Mouse (Mus musculus): ENCODE measurements around the gene Pgk1. TPM values are rescaled to one million over a fixed set of nuclear protein-coding genes. Genes with fewer than 3 reads are reported as not detected.
A peak's percentile ranks its signal among the peaks of the same experiment; 100 is the strongest.
"Not testable (repeated sequence)": the region's sequence is repeated elsewhere in the genome, so short reads cannot be mapped to it uniquely, and the experiment has no call there.

The Pgk1 gene
- polyA plus RNA-seq, 1 experiment from 2014 or later: 371 TPM

GRCm38 (mm10) chrX:106176331-106176730 lies 10.6 kb upstream of the Pgk1 start:
- no peak overlapping the region for H3K4me3 ChIP-seq (replicated peaks)
- H3K27ac ChIP-seq: no peak overlapping the region
- H3K27me3 ChIP-seq: no peaks in the 10 kb centered on the region
- no peaks in the 10 kb centered on the region for H3K4me1 ChIP-seq
- no peak overlapping the region for H3K4me2 ChIP-seq
- WGBS: 63% methylated on average over 9 of the region's 9 CpGs
- no peak overlapping the region for H3K9ac ChIP-seq
- ATAC-seq (ENCODE audit: low FRiP score): no peak
- H3K9me3 ChIP-seq: no peaks in the 10 kb centered on the region
- H3K36me3 ChIP-seq (replicated peaks): no peaks in the 10 kb centered on the region

DNA sequence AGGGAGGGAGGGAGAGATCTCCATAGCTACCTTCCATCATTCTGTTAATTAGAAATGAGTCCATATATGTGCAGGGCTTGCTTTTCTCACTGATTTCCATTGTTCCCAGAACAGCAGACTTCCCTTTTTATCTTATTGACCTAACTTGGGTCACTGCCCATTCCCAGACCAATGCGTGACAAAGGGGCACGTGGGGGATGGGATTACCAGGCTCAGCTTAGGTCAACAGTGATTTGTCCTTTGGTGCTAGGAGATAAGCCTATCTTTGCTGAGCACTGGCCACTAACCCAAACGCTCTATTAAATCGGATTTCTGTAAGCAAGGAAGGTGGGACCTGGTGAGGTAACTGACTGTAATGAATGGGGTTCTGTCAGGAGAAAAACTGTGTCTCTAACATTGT lies 2.6 kb upstream of the Pgk1 start:
- peaks cover 10% of the 10 kb centered on the region for H3K4me1 ChIP-seq
- H3K9me3 ChIP-seq: no peaks in the 10 kb centered on the region
- no peaks in the 10 kb centered on the region for H3K36me3 ChIP-seq (replicated peaks)
- no peak overlapping the region for H3K9ac ChIP-seq
- no peaks in the 10 kb centered on the region for H3K27me3 ChIP-seq
- H3K27ac ChIP-seq: no peak overlapping the region
- no peak for ATAC-seq (ENCODE audit: low FRiP score)
- no peak overlapping the region for H3K4me2 ChIP-seq
- no peak overlapping the region for H3K4me3 ChIP-seq (replicated peaks)
- 39% methylated on average over 4 of the region's 4 CpGs for WGBS

GRCm38 (mm10) chrX:106185706-106186105 lies 1.2 kb upstream of the Pgk1 start:
- Histone ChIP-seq H3K4me3 (replicated peaks) (no peak overlapping the region), H3K9me3 (no peaks in the 10 kb centered on the region), H3K27ac (peak overlapping the region; percentile 85), H3K27me3 (no peaks in the 10 kb centered on the region), H3K4me2 (peak overlapping the region; percentile 30), H3K36me3 (replicated peaks) (no peaks in the 10 kb centered on the region), H3K4me1 (peaks cover 15% of the 10 kb centered on the region), H3K9ac (no peak overlapping the region)
- 20% methylated on average over 5 of the region's 5 CpGs for WGBS
- ATAC-seq (ENCODE audit: low FRiP score): peak; percentile 24; the same call in 1 of the 2 replicates

GRCm38 (mm10) chrX:106187737-106188136 lies 837 bp downstream of the Pgk1 start:
- H3K36me3 ChIP-seq (replicated peaks): no peaks in the 10 kb centered on the region
- peak overlapping the region; percentile 58 for H3K4me2 ChIP-seq
- 0 out of 2 replicates have a peak overlapping the region, but pooled peaks have one; percentile 69 for H3K27ac ChIP-seq
- no peak for ATAC-seq (ENCODE audit: low FRiP score)
- WGBS: 29% methylated on average over 12 of the region's 12 CpGs
- no peaks in the 10 kb centered on the region for H3K27me3 ChIP-seq
- H3K9ac ChIP-seq: peak overlapping the region; percentile 66
- peak overlapping the region; percentile 53 for H3K4me3 ChIP-seq (replicated peaks)
- H3K4me1 ChIP-seq: peaks cover 15% of the 10 kb centered on the region
- no peaks in the 10 kb centered on the region for H3K9me3 ChIP-seq

GRCm38 (mm10) chrX:106189356-106189755 lies 2.5 kb downstream of the Pgk1 start:
- Histone ChIP-seq H3K27me3 (0 out of 2 replicates have a peak, but pooled peaks cover 2% of the 10 kb centered on the region), H3K36me3 (replicated peaks) (0 out of 2 replicates have a peak, but pooled peaks cover 4% of the 10 kb centered on the region), H3K9ac (no peak overlapping the region), H3K4me3 (replicated peaks) (peak overlapping the region; percentile 53), H3K27ac (no peak overlapping the region), H3K9me3 (no peaks in the 10 kb centered on the region), H3K4me2 (peak overlapping the region; percentile 58), H3K4me1 (peaks cover 15% of the 10 kb centered on the region)
- ATAC-seq (ENCODE audit: low FRiP score): no peak
- WGBS: 56% methylated on average over 5 of the region's 5 CpGs

DNA sequence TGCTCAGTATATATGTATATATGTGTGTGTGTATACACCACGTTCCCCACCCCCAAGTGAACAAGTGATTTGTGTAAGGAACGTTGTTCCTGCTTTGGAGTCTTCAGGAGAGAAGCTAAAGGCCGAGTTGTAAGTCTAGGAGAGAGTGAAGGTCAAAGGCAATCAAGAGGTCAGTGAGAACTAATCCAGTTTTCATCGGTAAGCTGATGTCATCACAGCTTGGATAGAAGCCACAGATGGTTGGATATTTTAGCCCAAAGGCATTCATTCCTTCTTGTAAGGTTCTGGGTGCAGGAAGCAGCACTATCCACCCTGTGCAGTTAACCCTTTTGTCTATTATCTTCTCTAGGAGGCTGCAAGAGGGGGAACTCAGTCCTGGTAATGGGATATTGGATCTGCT lies 3.2 kb downstream of the Pgk1 start:
- H3K9ac ChIP-seq: no peak overlapping the region
- H3K27ac ChIP-seq: no peak overlapping the region
- H3K4me3 ChIP-seq (replicated peaks): no peak overlapping the region
- peaks cover 15% of the 10 kb centered on the region for H3K4me1 ChIP-seq
- no peak for ATAC-seq (ENCODE audit: low FRiP score)
- H3K9me3 ChIP-seq: no peaks in the 10 kb centered on the region
- WGBS: 53% methylated on average over 4 of the region's 4 CpGs
- H3K4me2 ChIP-seq: peak overlapping the region; percentile 58
- H3K27me3 ChIP-seq: 0 out of 2 replicates have a peak, but pooled peaks cover 2% of the 10 kb centered on the region
- peaks cover 8% of the 10 kb centered on the region; the same call in 1 of the 2 replicates for H3K36me3 ChIP-seq (replicated peaks)

DNA sequence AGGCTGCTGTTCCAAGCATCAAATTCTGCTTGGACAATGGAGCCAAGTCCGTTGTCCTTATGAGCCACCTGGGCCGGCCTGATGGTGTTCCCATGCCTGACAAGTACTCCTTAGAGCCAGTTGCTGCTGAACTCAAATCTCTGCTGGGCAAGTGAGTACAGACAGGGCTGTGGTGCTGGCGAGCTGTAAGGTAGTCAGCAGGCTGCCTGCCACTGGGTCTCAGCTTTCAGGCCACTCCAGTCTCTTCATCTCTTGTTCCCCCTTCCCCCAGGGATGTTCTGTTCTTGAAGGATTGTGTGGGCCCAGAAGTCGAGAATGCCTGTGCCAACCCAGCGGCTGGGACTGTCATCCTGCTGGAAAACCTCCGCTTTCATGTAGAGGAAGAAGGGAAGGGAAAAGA lies 7.5 kb downstream of the Pgk1 start:
- peaks cover 30% of the 10 kb centered on the region for H3K36me3 ChIP-seq (replicated peaks)

GRCm38 (mm10) chrX:106197308-106197707 lies 10.4 kb downstream of the Pgk1 start:
- 71% methylated on average over 5 of the region's 5 CpGs for WGBS
- Histone ChIP-seq H3K4me2 (no peak overlapping the region), H3K27me3 (0 out of 2 replicates have a peak, but pooled peaks cover 2% of the 10 kb centered on the region), H3K9ac (no peak overlapping the region), H3K4me3 (replicated peaks) (no peak overlapping the region), H3K27ac (no peak overlapping the region), H3K36me3 (replicated peaks) (peaks cover 42% of the 10 kb centered on the region), H3K4me1 (no peaks in the 10 kb centered on the region), H3K9me3 (no peaks in the 10 kb centered on the region)
- no peak for ATAC-seq (ENCODE audit: low FRiP score)

More for the DNA sequence above, 7.5 kb downstream of the Pgk1 start:
- H3K4me2 ChIP-seq; H3K27me3 ChIP-seq; H3K9me3 ChIP-seq; H3K27ac ChIP-seq; H3K4me3 ChIP-seq (replicated peaks); H3K4me1 ChIP-seq; ATAC-seq (ENCODE audit: low FRiP score); H3K9ac ChIP-seq: not testable (repeated sequence)
- WGBS: 94% methylated on average over 6 of the region's 6 CpGs

DNA sequence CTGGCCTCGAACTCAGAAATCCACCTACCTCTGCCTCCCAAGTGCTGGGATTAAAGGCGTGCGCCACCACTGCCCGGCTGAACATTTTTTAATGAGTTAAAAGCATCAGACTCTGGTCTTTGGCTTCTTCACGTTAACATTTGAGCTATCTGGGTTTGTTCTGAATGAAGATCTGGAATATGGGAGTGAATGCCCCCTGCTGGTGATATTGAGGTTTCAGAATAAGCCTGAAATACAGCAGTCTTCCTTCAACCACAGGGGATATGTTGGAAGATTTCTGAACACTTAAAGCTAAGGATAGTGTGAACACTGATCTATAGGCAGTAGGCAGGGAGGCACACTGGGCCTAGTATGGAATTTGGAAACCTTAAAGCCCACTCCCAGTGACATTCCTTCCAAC lies 12.0 kb downstream of the Pgk1 start:
- Histone ChIP-seq H3K4me1 (no peaks in the 10 kb centered on the region), H3K36me3 (replicated peaks) (peaks cover 46% of the 10 kb centered on the region), H3K27ac (no peak overlapping the region), H3K9ac (no peak overlapping the region), H3K9me3 (no peaks in the 10 kb centered on the region), H3K4me2 (no peak overlapping the region), H3K27me3 (no peaks in the 10 kb centered on the region), H3K4me3 (replicated peaks) (no peak overlapping the region)
- WGBS: 84% methylated on average over 5 of the region's 5 CpGs
- no peak for ATAC-seq (ENCODE audit: low FRiP score)

DNA sequence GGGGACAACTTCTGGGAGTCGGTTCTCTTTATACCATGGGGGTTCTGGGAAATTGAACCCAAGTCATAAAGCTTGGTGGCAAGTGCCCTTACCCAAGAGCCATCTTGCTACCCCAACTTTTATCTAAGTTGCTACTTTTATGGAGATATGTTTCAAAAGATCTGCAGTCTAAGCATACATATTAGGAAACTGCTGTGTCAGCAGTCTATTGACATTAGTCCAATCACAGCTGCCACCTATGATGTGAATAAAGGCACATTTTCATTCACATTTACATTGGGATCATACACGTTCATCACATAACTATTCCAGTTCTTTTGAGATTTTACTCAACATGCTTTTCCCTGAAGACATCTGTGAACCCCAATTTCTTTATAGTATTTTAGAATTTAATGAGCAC lies 22.2 kb downstream of the Pgk1 start:
- H3K27ac ChIP-seq: no peak overlapping the region
- no peak overlapping the region for H3K9ac ChIP-seq
- 69% methylated on average over 2 of the region's 2 CpGs for WGBS
- no peaks in the 10 kb centered on the region for H3K27me3 ChIP-seq
- ATAC-seq (ENCODE audit: low FRiP score): no peak
- no peaks in the 10 kb centered on the region for H3K9me3 ChIP-seq
- no peaks in the 10 kb centered on the region for H3K36me3 ChIP-seq (replicated peaks)
- no peaks in the 10 kb centered on the region for H3K4me1 ChIP-seq
- H3K4me3 ChIP-seq (replicated peaks): no peak overlapping the region
- no peak overlapping the region for H3K4me2 ChIP-seq

- WGBS: 14% methylated on average over 54 of the region's 60 CpGs
- Histone ChIP-seq H3K36me3 (replicated peaks) (no peaks in the 10 kb centered on the region), H3K9me3 (no peaks in the 10 kb centered on the region), H3K4me2 (peak overlapping the region; percentile 50), H3K4me1 (no peaks in the 10 kb centered on the region), H3K9ac (peak overlapping the region; percentile 64), H3K27ac (peak overlapping the region; percentile 75), H3K4me3 (replicated peaks) (peak overlapping the region; percentile 54), H3K27me3 (no peaks in the 10 kb centered on the region)
- peak; percentile 93 for ATAC-seq (ENCODE audit: low FRiP score)
These were observed 32.5 kb downstream of the Pgk1 start for GRCm38 (mm10) chrX:106219171-106220032.

GRCm38 (mm10) chrX:106221058-106221457 lies 34.2 kb downstream of the Pgk1 start, which contains the start of gene Taf9b:
TSS of gene Taf9b (minus strand) at chrX:106221158.
- H3K27me3 ChIP-seq: no peaks in the 10 kb centered on the region
- peak within 1 kb of the TSS; percentile 50 for H3K4me2 ChIP-seq
- no peaks in the 10 kb centered on the region for H3K4me1 ChIP-seq
- H3K36me3 ChIP-seq (replicated peaks): no peaks in the 10 kb centered on the region
- H3K27ac ChIP-seq: no peak within 1 kb of the TSS
- ATAC-seq (ENCODE audit: low FRiP score): no peak
- WGBS: 90% methylated on average over 25 of the region's 25 CpGs
- peak within 1 kb of the TSS; percentile 54 for H3K4me3 ChIP-seq (replicated peaks)
- no peak within 1 kb of the TSS for H3K9ac ChIP-seq
- H3K9me3 ChIP-seq: no peaks in the 10 kb centered on the region
